Mouse (Mus musculus): Measurements from ENCODE around the gene Pmf1.
"Not testable (repeated sequence)": the region's sequence is repeated elsewhere in the genome, so short reads cannot be mapped to it uniquely, and the experiment has no call there.

Pmf1 gene

GRCm38 (mm10) chr3:88395742-88396141 lies 14.4 kb downstream of the Pmf1 start:
- DNase-seq (ENCODE audit: low read depth, low spot score) = no peak

GRCm38 (mm10) chr3:88395288-88395687 lies 14.8 kb downstream of the Pmf1 start:
- no peak for DNase-seq (ENCODE audit: low read depth, low spot score)

DNA sequence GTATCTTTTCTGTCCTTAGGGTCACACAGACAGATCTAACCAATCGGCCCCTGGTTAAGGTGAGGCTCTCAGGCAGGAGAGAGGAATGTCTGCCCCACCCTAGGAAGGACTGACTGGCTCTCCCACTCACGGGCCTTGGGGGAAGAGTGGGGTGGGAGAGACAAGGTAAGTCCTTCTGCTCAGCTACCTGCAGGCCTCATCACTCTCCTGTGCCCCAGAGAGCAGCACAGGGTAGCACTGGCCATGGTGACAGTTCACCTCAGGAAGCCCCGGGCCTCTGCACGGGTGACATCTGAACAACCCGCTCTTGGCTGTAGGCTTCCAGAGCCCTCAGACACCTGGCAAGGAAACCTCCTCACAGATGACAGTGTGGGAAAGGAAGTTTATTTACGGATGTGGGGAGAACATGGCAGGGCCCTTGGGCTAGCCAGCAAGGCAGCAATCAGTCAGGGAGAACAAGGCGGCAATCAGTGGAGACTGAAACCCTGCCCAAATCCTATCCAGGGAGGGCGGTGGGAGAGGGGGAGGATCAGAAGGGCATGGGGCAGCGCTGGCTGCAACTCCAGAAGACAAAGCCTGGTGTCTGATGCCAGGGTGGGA lies 16.3 kb downstream of the Pmf1 start:
- DNase-seq (ENCODE audit: low read depth, low spot score) = peak; percentile 71

DNA sequence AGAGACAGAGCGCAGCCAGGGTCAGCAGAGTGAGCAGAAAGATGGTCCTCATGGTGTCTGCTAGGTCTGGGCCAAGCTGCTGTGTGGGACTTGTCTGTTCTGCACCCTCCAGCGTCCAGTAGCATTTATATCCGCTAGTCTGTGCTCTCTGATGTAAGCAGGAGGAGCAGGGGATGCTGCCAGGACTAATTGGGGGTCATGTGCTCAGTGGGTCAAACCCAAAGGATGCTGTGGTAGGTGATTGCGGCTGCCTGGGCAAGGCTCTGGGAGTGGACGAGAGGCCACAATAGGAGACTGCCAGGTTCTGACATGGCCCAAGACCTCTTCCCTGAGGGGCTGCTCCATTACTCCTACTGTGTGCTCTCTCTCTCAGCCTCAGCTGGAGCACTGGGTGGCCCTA lies 25.8 kb downstream of the Pmf1 start, which contains the start of gene Bglap:
TSS of gene Bglap (minus strand) at position 101 of the 400 bp plus-strand sequence.
- no peak for DNase-seq (ENCODE audit: low read depth, low spot score)

GRCm38 (mm10) chr3:88382383-88382782 lies 27.7 kb downstream of the Pmf1 start:
- DNase-seq (ENCODE audit: low read depth, low spot score) = not testable (repeated sequence)

DNA sequence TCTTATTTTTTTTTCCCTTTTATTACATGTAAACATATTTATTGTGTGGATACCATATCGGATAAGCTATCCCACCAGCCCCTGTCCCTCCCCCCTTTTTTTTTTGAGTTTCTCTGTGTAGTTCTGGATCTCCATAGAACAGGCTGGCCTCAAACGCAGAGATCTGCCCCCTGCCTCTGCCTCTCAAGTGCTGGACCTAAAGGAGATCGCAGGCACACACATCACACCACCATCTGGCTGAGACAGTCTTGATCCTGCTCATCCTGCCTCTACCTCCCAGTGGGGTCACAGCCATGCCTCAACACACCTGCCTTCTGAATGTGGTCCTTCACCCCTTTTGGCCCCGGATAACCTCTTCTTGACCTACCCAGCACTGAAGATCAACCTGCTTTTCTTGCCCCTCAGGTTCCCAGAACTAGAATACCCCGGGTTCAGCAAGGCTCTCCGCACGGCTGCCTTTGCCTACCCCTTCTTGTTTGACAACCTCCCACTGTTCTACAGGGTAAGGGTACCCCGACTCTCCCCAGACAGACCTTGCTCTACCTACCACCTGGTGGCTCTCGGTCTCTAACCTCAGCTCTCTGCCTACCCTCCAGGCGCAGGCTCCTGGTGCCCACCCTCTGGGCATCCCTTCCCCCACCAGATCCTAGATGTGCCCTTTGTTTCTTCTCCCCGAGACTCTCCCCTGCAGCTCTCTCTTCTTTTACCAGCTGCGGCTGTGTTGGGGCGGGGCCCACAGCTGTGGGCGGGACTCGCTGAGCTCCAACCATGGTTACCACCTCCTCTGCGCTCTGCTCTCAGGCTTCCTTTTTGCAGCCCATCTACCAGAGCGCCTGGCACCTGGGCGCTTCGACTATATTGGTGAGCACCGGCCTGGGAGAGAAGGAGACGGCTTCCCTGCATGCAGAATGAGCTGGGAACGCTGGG lies 28.5 kb downstream of the Pmf1 start:
- peak; percentile 59 for DNase-seq (ENCODE audit: low read depth, low spot score)

DNA sequence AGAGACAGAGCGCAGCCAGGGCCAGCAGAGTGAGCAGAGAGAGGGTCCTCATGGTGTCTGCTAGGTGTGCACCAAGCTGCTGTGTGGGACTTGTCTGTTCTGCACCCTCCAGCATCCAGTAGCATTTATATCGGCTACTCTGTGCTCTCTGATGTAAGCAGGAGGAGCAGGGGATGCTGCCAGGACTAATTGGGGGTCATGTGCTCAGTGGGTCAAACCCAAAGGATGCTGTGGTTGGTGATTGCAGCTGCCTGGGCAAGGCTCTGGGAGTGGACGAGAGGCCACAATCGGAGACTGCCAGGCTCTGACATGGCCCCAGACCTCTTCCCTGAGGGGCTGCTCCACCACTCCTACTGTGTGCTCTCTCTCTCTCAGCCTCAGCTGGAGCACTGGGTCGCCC lies 31.5 kb downstream of the Pmf1 start, which contains the start of gene Bglap2:
TSS of gene Bglap2 (minus strand) at position 101 of the 400 bp plus-strand sequence.
- not testable (repeated sequence) for DNase-seq (ENCODE audit: low read depth, low spot score)

GRCm38 (mm10) chr3:88376644-88377043 lies 33.5 kb downstream of the Pmf1 start:
- DNase-seq (ENCODE audit: low read depth, low spot score) = not testable (repeated sequence)

- peak; percentile 69 for DNase-seq (ENCODE audit: low read depth, low spot score)
Observed at GRCm38 (mm10) chr3:88375750-88376626, 34.1 kb downstream of the Pmf1 start.

GRCm38 (mm10) chr3:88372643-88373042 lies 37.5 kb downstream of the Pmf1 start, which contains the start of gene Bglap3:
Gene Bglap3, minus strand, starts transcription at chr3:88372743.
- not testable (repeated sequence) for DNase-seq (ENCODE audit: low read depth, low spot score)

GRCm38 (mm10) chr3:88368511-88368910 lies 41.6 kb downstream of the Pmf1 start:
- DNase-seq (ENCODE audit: low read depth, low spot score) = not testable (repeated sequence)

GRCm38 (mm10) chr3:88367517-88367916 lies 42.6 kb downstream of the Pmf1 start:
- DNase-seq (ENCODE audit: low read depth, low spot score) = not testable (repeated sequence)

DNA sequence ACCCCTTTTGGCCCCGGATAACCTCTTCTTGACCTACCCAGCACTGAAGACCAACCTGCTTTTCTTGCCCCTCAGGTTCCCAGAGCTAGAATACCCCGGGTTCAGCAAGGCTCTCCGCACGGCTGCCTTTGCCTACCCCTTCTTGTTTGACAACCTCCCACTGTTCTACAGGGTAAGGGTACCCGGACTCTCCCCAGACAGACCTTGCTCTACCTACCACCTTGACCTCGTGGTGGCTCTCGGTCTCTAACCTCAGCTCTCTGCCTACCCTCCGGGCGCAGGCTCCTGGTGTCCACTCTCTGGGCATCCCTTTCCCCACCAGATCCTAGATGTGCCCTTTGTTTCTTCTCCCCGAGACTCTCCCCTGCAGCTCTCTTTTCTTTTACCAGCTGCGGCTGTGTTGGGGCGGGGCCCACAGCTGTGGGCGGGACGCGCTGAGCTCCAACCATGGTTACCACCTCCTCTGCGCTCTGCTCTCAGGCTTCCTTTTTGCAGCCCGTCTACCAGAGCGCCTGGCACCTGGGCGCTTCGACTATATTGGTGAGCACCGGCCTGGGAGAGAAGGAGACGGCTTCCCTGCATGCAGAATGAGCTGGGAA lies 43.2 kb downstream of the Pmf1 start:
- DNase-seq (ENCODE audit: low read depth, low spot score) = peak; percentile 46

DNA sequence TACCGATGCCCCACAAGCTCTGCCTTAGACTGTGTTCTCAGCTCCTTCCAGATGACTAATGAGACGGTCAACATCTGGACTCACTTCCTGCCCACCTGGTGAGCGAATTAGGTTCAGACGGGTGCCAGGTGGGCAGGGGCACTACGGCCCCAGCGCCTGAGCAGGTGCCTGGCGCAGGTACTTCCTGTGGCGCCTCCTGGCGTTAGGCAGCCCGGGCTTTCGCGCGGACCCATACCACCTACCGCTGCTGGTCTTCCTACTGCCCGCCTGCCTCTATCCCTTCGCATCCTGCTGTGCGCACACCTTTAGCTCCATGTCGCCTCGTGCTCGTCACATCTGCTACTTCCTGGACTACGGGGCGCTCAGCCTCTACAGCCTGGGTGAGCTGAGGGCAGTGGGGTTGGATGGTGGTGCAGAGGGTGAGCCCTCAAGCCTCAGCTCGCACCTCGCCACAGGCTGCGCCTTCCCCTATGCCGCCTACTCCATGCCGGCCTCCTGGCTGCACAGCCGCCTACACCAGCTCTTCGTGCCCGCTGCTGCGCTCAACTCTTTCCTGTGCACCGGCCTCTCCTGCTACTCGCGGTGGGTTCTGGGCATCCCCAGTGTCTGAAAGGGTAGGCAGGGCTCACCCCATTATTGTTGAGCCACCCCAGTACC lies 44.3 kb downstream of the Pmf1 start:
- DNase-seq (ENCODE audit: low read depth, low spot score) = no peak

- no peak for DNase-seq (ENCODE audit: low read depth, low spot score)
Observed at GRCm38 (mm10) chr3:88364337-88364736, 45.8 kb downstream of the Pmf1 start, which contains the start of gene Paqr6. Gene Paqr6, plus strand, starts transcription at chr3:88364584.

DNA sequence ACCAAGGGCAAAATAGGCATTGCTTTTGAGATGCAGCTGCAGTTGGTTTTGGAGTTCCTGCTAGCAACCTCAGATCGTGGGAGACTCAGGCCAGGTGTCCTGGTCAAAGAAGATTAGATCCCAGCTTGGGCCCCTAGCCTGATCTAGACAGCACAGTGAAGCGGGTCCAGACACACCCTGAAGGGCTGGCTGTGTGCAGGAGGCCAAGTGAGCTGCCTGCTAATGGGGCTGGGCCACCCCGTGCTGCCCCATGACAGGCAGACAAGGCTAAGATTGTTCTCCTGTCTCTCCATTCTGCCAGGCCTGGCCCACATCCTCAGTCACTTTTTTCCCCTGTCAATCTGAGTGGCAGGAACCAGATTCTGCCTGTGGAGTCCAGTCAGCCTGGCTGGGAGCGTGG lies 46.4 kb downstream of the Pmf1 start:
- peak; percentile 82 for DNase-seq (ENCODE audit: low read depth, low spot score)

DNA sequence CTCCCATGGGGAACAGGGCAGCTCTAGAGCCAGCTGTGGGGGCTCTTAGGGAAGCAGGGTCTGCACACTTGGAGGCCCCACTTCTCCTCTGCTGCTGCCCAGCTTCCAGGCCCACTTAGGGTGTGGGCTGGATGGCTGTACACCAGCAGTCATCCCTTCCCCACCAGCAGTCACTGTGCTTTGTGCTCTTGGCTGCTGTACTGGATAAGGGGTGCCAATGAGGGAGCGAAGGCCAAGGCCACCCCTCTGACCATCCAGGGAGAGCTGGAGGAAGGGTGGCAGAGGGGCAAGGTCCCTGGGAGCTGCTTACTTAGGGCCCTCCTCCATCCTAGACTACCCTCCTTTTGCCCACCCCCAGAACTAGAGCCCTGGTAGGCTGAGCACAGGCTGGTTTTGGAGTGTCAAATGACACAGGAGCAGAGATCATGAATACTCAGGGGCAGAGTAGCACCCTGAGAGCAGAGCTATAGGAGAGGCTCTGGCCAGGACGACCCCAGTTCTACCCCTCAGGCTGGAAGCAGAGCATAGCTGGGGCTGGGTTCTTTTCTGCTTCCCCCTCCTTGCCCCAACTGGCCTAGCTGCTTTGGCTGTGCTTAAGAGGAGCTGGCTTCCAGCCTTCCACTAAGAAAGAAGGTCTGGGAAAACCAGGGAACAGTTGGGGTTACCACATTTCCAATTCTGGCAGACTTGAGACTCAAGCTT lies 48.4 kb downstream of the Pmf1 start:
- DNase-seq (ENCODE audit: low read depth, low spot score) = no peak

- no peak for DNase-seq (ENCODE audit: low read depth, low spot score)
Observed at GRCm38 (mm10) chr3:88361096-88361495, 49.0 kb downstream of the Pmf1 start.

DNA sequence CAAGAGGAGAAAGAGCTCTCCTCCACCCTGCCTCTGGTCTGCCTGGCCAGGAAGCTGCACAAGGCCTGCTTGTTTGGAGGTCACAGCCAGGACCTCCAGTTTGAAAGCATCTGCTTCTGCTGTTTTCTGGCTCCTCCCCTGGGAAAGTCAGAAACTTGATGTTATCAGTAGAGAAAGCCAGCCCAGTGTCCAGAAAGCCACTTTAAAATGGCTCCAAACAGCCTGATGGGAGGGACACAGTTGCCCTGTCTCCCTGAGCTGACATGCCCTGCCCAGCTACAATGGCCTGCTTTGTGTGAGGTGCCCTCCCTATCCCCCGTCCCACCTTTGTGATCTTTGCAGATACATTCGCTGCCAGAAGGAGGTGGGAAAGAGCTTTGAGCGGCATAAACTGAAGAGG lies 50.1 kb downstream of the Pmf1 start:
- DNase-seq (ENCODE audit: low read depth, low spot score) = peak; percentile 54

- DNase-seq (ENCODE audit: low read depth, low spot score) = no peak
Observed at GRCm38 (mm10) chr3:88359584-88359983, 50.5 kb downstream of the Pmf1 start.

All from brain, adult 2 months (tissue).